Mouse (Mus musculus) midbrain, embryonic 15.5 days (tissue): ENCODE data around the gene Il18rap. TPM values are rescaled to one million over a fixed set of nuclear protein-coding genes. Genes with fewer than 3 reads are reported as not detected.

Experiments
- ATAC-seq: fragments of 200-750 bp; cut with Nextera tagmentation; replicated peaks from 2 replicates; pipeline ENCODE4 v1.8.0; 2017; ENCODE audit warnings: moderate TSS enrichment
- H3K27ac ChIP-seq: fragments of 300-500 bp; sonication (generic); 2 replicates; pipeline ENCODE4 v1.5.1; 2015; ENCODE audit warnings: mild to moderate bottlenecking, inconsistent platforms
- H3K27me3 ChIP-seq: fragments of 300-500 bp; sonication (generic); replicated peaks from 2 replicates; pipeline ENCODE4 v1.6.1; 2015; ENCODE audit warnings: inconsistent platforms
- H3K36me3 ChIP-seq: fragments of 300-500 bp; sonication (generic); replicated peaks from 2 replicates; pipeline ENCODE4 v1.6.1; 2015; ENCODE audit warnings: inconsistent platforms
- H3K4me1 ChIP-seq: fragments of 300-500 bp; sonication (generic); 2 replicates; pipeline ENCODE4 v1.6.1; 2015; ENCODE audit warnings: inconsistent platforms
- H3K4me2 ChIP-seq: fragments of 300-500 bp; sonication (generic); 2 replicates; pipeline ENCODE4 v1.6.1; 2015; ENCODE audit warnings: inconsistent platforms, mild to moderate bottlenecking, moderate library complexity
- H3K4me3 ChIP-seq: fragments of 300-500 bp; sonication (generic); 2 replicates; pipeline ENCODE4 v1.5.1; 2015; ENCODE audit warnings: mild to moderate bottlenecking, inconsistent platforms
- H3K9ac ChIP-seq: fragments of 300-500 bp; sonication (generic); 2 replicates; pipeline ENCODE4 v1.6.1; 2015; ENCODE audit warnings: mild to moderate bottlenecking, inconsistent platforms
- H3K9me3 ChIP-seq: fragments of 300-500 bp; sonication (generic); 2 replicates; pipeline ENCODE4 v1.6.1; 2016; ENCODE audit warnings: inconsistent platforms
- WGBS: fragments of 180-500 bp; shearing (Covaris S2); methylation state at CpG from one replicate; pipeline ENCODE4 v1.1.7; 2015; ENCODE audit warnings: mixed read lengths; 5-methylcytosine and 5-hydroxymethylcytosine counted together
- polyA plus RNA-seq: library from polyadenylated mRNA; unstranded; fragments of >200 nt; fragmentation: Nextera tagmentation; extraction: Ambion mirVana; gene quantifications from 2 replicates; pipeline ENCODE4 v1.2.1, GENCODE M21; 2015

Il18rap gene
- polyA plus RNA-seq, 1 experiment from 2014 or later = 0.09 TPM

DNA sequence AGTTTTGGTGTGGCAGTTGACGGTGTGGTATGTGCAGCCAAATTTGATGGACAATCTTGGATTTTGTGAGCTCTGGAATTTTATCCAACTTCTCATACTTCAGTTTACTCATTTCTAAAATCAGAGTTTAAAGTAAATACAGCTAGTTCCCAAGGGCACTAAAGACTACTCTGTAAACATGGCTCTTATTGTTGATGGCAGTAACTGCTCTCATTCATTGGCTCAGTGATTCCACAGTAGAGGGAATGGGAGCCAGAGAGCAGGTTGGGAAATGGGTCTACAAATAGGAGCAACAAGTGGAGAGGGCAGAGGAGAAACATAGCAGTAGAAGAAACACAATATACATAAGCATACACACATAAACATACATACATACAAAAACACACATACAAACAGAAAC lies 15.5 kb upstream of the Il18rap start:
- H3K27me3 ChIP-seq = no peaks in the 10 kb centered on the region
- H3K9me3 ChIP-seq = no peaks in the 10 kb centered on the region
- no peak overlapping the region for H3K4me2 ChIP-seq
- H3K4me3 ChIP-seq = no peak overlapping the region
- no peak for ATAC-seq
- no peaks in the 10 kb centered on the region for H3K4me1 ChIP-seq
- 89% methylated on average over 1 of the region's 1 CpGs for WGBS
- H3K36me3 ChIP-seq = no peaks in the 10 kb centered on the region
- H3K27ac ChIP-seq = no peak overlapping the region
- no peak overlapping the region for H3K9ac ChIP-seq

DNA sequence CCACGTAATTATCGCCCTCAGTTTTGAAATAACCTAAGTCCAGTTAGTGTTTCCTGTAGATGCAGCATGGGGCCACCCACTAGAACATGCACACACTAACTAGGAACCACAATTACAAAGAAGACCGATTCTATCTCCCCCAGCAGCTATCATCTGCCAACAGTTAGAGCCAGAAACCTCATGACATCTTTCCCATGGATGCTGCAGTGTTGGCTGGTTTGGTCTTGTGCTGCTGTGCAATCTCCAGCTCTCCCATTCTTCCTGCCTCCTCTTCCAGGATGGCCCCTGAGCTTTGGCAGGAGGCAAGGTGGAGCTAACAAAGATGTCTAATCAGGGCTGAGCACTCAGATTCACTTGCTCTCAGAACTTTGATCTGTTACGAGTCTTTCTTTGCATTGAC lies 14.0 kb upstream of the Il18rap start:
- Histone ChIP-seq H3K27me3 (no peaks in the 10 kb centered on the region), H3K9me3 (no peaks in the 10 kb centered on the region), H3K4me1 (no peaks in the 10 kb centered on the region), H3K27ac (no peak overlapping the region), H3K4me3 (no peak overlapping the region), H3K9ac (no peak overlapping the region), H3K36me3 (no peaks in the 10 kb centered on the region), H3K4me2 (no peak overlapping the region)
- WGBS = 92% methylated on average over 4 of the region's 4 CpGs
- ATAC-seq = no peak

DNA sequence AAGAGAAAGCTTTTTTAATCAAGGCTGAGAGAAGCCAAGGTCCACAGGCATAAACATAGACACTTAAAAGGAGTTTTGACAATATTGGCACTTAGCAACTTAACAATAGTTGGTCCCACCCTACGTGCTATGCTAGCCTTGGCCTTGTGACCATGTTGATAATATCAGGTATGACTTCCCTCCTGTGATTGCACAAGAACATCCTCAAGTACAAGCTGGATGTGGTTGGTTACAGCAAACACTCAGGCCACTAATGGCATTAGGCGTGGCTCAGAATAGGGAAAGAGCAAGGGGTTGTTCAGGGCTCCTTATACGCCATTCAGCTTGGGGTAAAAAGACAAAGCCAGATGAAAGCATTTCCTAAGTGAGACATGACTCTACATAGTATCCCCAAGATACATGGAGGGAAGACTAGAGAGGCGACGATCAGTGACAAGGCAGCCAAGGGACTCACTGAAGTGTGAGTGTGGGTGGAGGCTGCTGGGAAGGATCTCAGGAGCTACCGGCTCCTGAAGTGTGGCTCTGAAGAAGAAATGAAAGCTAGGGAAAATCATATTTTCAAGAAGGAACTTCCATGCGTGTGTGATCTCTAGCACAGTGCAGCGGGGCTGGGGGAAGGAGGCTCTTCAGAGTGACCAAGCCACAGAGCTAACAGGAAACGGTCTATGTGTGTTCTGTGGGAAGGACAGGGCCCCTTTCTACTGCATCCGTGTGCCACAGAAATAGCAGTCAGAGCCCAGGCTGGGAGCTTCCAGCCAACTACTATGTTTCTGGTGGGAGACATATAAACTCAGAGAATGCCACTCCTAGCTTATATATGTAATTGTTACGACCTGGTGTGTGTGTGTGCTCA lies 13.4 kb upstream of the Il18rap start:
- H3K9me3 ChIP-seq = no peaks in the 10 kb centered on the region
- no peaks in the 10 kb centered on the region for H3K4me1 ChIP-seq
- WGBS = 88% methylated on average over 11 of the region's 11 CpGs
- H3K36me3 ChIP-seq = no peaks in the 10 kb centered on the region
- no peak overlapping the region for H3K4me3 ChIP-seq
- H3K9ac ChIP-seq = no peak overlapping the region
- ATAC-seq = no peak
- H3K27me3 ChIP-seq = no peaks in the 10 kb centered on the region
- H3K27ac ChIP-seq = no peak overlapping the region
- H3K4me2 ChIP-seq = no peak overlapping the region

DNA sequence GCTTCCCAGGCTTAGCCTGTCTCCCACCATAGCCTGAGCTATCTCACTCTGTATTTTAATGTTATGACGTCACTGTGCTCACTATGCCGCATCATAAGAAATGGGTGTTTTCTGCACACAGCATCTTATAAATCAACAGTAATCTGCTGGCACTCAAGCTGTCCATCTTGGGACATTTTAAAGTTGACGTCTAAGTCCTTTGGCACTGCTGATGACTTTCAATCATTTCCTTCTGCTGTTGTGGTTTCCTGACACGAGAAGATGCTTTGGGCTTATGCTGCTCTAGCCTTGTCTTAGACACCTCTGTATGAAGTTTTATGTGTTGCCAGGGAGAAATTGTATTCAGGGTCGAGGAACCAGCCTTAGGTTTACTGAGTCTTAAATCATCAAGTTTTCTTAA lies 10.6 kb upstream of the Il18rap start:
- H3K36me3 ChIP-seq = no peaks in the 10 kb centered on the region
- H3K27me3 ChIP-seq = no peaks in the 10 kb centered on the region
- H3K4me1 ChIP-seq = no peaks in the 10 kb centered on the region
- 86% methylated on average over 5 of the region's 5 CpGs for WGBS
- no peaks in the 10 kb centered on the region for H3K9me3 ChIP-seq
- no peak overlapping the region for H3K27ac ChIP-seq
- no peak overlapping the region for H3K4me2 ChIP-seq
- no peak for ATAC-seq
- H3K4me3 ChIP-seq = no peak overlapping the region
- H3K9ac ChIP-seq = no peak overlapping the region

DNA sequence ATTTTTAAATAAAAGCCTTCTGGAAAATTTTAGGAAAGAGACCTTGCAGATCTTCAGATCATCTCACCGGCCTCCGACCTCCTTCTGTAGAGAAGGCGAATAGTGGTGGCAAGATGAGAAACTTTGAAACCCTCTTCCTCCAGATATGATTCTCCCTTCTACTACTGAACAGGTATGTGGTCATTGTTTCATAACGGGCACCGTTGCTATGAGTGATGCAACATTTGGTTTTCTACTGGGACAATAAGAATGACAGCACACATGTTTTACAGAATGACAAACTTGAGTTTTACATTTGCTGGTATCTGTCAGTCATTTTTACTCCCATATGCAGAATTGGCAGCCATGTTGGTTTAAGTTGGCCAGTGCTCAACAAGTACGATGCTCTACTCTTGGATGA lies 1.2 kb downstream of the Il18rap start:
- H3K27ac ChIP-seq = no peak overlapping the region
- no peaks in the 10 kb centered on the region for H3K9me3 ChIP-seq
- H3K4me2 ChIP-seq = no peak overlapping the region
- H3K9ac ChIP-seq = no peak overlapping the region
- no peak overlapping the region for H3K4me3 ChIP-seq
- H3K36me3 ChIP-seq = no peaks in the 10 kb centered on the region
- ATAC-seq = no peak
- 94% methylated on average over 6 of the region's 6 CpGs for WGBS
- H3K27me3 ChIP-seq = no peaks in the 10 kb centered on the region
- 0 out of 2 replicates have a peak, but pooled peaks cover 4% of the 10 kb centered on the region for H3K4me1 ChIP-seq

DNA sequence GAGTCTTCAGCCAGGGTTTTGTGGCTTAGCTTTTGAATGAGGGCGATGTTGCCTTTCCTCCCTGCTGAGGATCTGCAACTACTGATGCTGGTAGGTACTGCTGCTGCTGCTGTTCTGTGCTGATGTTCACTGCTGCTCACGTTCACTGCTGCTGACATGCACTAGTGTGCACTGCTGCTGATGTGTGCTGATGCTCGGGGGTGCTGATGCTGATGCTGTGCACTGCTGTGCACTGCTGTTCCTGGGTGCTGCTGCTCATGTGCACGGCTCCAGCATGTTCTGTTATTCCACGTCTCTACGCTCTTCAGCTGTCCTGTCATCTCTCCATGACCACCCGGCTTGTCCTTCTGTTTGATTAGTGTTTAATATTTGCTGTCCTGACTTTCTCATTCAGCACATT lies 7.8 kb downstream of the Il18rap start:
- no peaks in the 10 kb centered on the region for H3K4me1 ChIP-seq
- no peak for ATAC-seq

DNA sequence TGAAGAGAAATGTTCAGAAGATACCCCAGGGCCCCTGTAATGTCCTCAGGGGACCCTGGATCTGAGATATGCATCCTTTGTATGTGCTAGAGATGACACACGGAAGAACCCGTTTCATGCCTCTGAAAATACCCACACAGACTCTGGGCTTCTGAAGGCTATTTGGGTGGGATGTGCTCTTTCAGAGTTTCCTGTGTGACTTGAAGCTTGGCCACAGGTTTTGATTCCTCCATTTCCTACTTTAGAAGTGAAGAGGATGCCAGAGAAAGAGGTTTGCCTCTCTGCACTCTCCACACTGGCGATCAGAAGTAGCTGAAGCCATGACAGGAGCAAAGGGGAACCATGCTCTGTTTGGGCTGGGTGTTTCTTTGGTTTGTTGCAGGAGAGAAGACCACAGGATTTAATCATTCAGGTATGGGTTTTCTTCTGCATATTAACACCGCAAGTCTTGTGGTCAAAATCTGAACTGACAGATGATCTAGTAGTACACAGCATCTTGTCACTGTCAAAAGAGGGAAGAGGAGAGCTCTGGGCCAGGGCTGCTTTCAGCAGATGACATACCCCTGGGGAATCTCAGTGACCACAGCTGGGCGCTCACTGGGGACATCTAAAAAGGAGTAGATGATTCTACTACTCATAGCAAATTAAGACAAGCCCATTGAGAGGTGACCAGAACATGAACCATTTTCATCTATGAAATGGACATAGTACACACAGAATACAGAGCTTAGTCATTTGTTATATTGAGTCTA lies 9.0 kb downstream of the Il18rap start:
- no peaks in the 10 kb centered on the region for H3K36me3 ChIP-seq
- no peak overlapping the region for H3K9ac ChIP-seq
- H3K9me3 ChIP-seq = no peaks in the 10 kb centered on the region
- 88% methylated on average over 5 of the region's 5 CpGs for WGBS
- no peaks in the 10 kb centered on the region for H3K27me3 ChIP-seq
- no peaks in the 10 kb centered on the region for H3K4me1 ChIP-seq
- H3K27ac ChIP-seq = no peak overlapping the region
- no peak overlapping the region for H3K4me3 ChIP-seq
- H3K4me2 ChIP-seq = no peak overlapping the region
- ATAC-seq = no peak

More for the DNA sequence above, 7.8 kb downstream of the Il18rap start:
- Histone ChIP-seq H3K4me2 (no peak overlapping the region), H3K9ac (no peak overlapping the region), H3K4me3 (no peak overlapping the region), H3K27me3 (no peaks in the 10 kb centered on the region), H3K36me3 (no peaks in the 10 kb centered on the region), H3K9me3 (no peaks in the 10 kb centered on the region), H3K27ac (no peak overlapping the region)
- 82% methylated on average over 7 of the region's 7 CpGs for WGBS

DNA sequence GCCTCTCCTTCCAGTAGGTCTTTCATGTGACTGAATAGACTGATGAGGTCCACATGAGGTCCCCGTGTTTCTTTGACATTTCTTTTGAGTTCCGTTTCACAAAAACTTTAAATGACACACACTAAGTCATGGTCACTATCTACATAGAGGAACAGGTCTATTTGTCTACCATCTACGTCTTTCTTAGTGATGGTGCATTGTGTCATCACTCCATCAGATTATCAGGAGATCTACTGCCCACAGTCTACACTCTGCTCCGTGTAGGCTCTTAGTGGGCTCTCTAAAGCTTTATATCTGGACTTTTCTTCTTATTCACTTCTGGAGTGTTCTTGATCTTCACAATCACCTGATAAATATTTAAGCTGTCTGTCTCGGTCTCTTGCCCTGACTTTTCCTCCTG lies 14.1 kb downstream of the Il18rap start:
- no peak overlapping the region for H3K4me3 ChIP-seq
- H3K9ac ChIP-seq = no peak overlapping the region
- WGBS = 92% methylated on average over 5 of the region's 5 CpGs
- no peaks in the 10 kb centered on the region for H3K36me3 ChIP-seq
- H3K9me3 ChIP-seq = no peaks in the 10 kb centered on the region
- no peaks in the 10 kb centered on the region for H3K27me3 ChIP-seq
- ATAC-seq = no peak
- H3K4me1 ChIP-seq = no peaks in the 10 kb centered on the region
- no peak overlapping the region for H3K4me2 ChIP-seq
- H3K27ac ChIP-seq = no peak overlapping the region

DNA sequence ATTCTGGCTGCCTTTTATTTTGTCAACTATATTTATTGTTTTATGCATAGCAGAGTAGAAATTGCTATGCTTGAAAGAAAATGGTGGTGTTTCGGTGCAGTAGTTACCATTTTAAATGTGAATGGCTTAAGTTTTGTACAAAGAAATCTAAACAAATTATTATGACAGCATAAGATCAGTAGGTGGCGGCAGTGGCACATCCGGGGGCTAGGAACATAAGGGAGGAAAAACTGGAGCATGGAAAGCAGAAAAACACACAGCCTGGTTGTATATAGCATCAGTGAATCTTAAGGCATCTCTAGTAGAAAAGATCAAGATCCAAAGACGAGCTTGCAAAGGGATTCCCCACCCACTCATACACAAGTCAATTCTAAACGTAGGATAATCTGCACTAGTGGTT lies 22.4 kb downstream of the Il18rap start:
- no peaks in the 10 kb centered on the region for H3K4me1 ChIP-seq
- H3K9me3 ChIP-seq = no peaks in the 10 kb centered on the region
- H3K4me3 ChIP-seq = no peak overlapping the region
- no peaks in the 10 kb centered on the region for H3K27me3 ChIP-seq
- no peak for ATAC-seq
- WGBS = 81% methylated on average over 5 of the region's 5 CpGs
- no peak overlapping the region for H3K27ac ChIP-seq
- H3K4me2 ChIP-seq = no peak overlapping the region
- no peak overlapping the region for H3K9ac ChIP-seq
- no peaks in the 10 kb centered on the region for H3K36me3 ChIP-seq

DNA sequence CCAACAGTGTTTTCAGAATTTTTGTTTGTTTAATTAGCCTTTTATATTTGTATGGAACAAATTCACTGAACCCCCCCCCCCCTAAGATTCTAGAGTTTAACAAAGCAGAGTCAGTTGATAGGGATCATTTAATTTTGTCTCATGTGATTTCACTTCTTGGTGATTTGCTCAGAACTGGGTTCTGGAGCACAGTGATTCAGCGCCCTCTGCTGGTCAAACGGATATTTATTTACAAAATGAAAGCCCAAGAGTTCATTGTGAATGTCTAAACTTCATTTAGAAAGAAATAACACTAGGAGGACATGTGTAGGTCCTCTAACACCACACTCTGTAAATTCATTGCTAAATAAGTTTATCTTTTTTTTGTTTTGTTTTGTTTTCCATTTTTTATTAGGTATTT lies 29.5 kb downstream of the Il18rap start:
- 0 out of 2 replicates have a peak, but pooled peaks have one; percentile 45 for ATAC-seq
- no peak overlapping the region for H3K9ac ChIP-seq
- H3K27ac ChIP-seq = no peak overlapping the region
- H3K4me1 ChIP-seq = 0 out of 2 replicates have a peak, but pooled peaks cover 3% of the 10 kb centered on the region
- no peak overlapping the region for H3K4me2 ChIP-seq
- H3K36me3 ChIP-seq = no peaks in the 10 kb centered on the region
- no peak overlapping the region for H3K4me3 ChIP-seq
- WGBS = 0% methylated on average over 2 of the region's 2 CpGs
- no peaks in the 10 kb centered on the region for H3K27me3 ChIP-seq
- H3K9me3 ChIP-seq = no peaks in the 10 kb centered on the region

DNA sequence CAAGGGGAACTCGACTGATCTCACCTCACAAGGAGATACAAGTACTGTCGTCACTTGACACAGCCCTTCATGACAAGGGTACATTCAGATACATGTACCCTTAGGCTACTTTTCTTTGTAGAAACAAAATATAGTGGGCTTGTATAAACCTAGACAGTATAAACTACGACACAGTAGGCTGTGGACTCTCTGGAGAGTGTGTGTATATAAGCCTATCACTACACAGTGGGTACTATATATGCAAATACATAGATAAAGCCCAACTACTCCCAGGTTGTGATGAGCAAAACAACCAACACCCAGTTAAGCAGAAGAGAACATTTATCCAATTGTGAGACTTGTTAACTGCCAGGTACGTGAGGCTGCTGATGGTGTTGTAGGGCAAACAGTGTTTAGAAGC lies 31.5 kb downstream of the Il18rap start:
- Histone ChIP-seq H3K27me3 (no peaks in the 10 kb centered on the region), H3K27ac (no peak overlapping the region), H3K36me3 (no peaks in the 10 kb centered on the region), H3K4me3 (no peak overlapping the region), H3K9me3 (no peaks in the 10 kb centered on the region), H3K4me1 (0 out of 2 replicates have a peak, but pooled peaks cover 3% of the 10 kb centered on the region), H3K9ac (no peak overlapping the region), H3K4me2 (no peak overlapping the region)
- 74% methylated on average over 4 of the region's 4 CpGs for WGBS
- ATAC-seq = no peak; the same call in 1 of the 2 replicates

DNA sequence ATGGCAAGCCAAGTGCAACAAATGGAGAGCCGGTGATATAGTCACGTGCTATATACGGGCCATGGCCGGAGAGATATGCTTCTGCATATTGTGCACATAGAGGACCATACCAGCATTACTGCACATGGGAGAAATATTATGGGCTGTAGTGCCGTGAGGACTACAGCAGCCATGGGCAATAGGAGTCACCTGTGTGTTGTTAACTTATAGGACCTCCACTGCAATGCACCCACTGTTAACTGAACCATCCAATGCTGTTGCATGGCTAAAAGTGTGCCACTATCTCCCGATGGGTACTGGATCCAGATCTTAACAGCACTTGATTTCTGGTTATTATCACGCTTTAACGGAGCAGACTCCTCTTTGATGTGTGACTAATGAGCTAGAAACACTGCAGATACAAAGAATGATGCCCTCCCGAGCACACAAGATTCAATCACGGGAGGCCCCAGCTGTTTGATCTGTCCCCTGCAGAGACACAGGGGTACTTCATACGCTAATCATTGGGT lies 32.0 kb downstream of the Il18rap start:
- WGBS = 54% methylated on average over 11 of the region's 11 CpGs
- H3K36me3 ChIP-seq = no peaks in the 10 kb centered on the region
- H3K9me3 ChIP-seq = no peaks in the 10 kb centered on the region
- no peak overlapping the region for H3K9ac ChIP-seq
- H3K27me3 ChIP-seq = no peaks in the 10 kb centered on the region
- 0 out of 2 replicates have a peak, but pooled peaks cover 3% of the 10 kb centered on the region for H3K4me1 ChIP-seq
- H3K4me2 ChIP-seq = no peak overlapping the region
- H3K4me3 ChIP-seq = no peak overlapping the region
- H3K27ac ChIP-seq = no peak overlapping the region
- peak; percentile 83 for ATAC-seq
